Comparison of ENCODE assay signal across 10 mouse cellular contexts in genomic region chr5:93027120-93027675, GRCm38 (mm10). TPM values are rescaled to one million over a fixed set of nuclear protein-coding genes. Genes with fewer than 3 reads are reported as not detected.
DNase-seq lines count a peak whose midpoint lies in the region; ATAC-seq and TF ChIP-seq lines count a peak whose summit lies in the region.
"Had no signal": no experiment of that assay in that cellular context is flagged by ENCODE, and none has a peak within 500 bp of the region (broad histone marks: within the 10 kb centered on the region; RNA-seq: fewer than 3 reads in every experiment).

No protein-coding gene starts in this region.

- H3ac ChIP-seq in myocyte (ENCODE audit: control insufficient read depth, insufficient read length) = no peak overlapping the region

- peaks cover 14% of the 10 kb centered on the region; the same call in 1 of the 2 replicates for H3K4me1 ChIP-seq in lung, embryonic 14.5 days (ENCODE audit: insufficient read depth)
- no peaks in the 10 kb centered on the region; the same call in 1 of the 2 replicates for H3K4me1 ChIP-seq in lung, adult 2 months (ENCODE audit: control insufficient read depth, insufficient read depth, low read length)
- H3K4me1 ChIP-seq in embryonic fibroblast, embryonic 13.5 days (ENCODE audit: control insufficient read depth, insufficient read depth, low read length) = no peaks in the 10 kb centered on the region
- H3K4me1 ChIP-seq in intestine, embryonic 14.5 days (replicated peaks; ENCODE audit: control insufficient read depth, insufficient read depth, low read length) = peaks cover 32% of the 10 kb centered on the region; the same call in 1 of the 2 replicates
- 0 out of 2 replicates have a peak, but pooled peaks cover 6% of the 10 kb centered on the region for H3K4me1 ChIP-seq in neural tube, embryonic 15.5 days

- TF ChIP-seq POLR2A in lung, adult 2 months (IDR thresholded peaks at IDR 0.05; ENCODE audit: borderline replicate concordance, extremely low read depth, low read depth, low read length) = no peak
- TF ChIP-seq POLR2A in embryonic fibroblast, embryonic 13.5 days (IDR thresholded peaks at IDR 0.05; ENCODE audit: low read depth, low read length) = no peak
- no peak for TF ChIP-seq POLR2A in myocyte (IDR thresholded peaks at IDR 0.05; ENCODE audit: insufficient read length, low read depth)

- H3K4me2 ChIP-seq in lung, embryonic 14.5 days = no peak overlapping the region
- H3K4me2 ChIP-seq in intestine, embryonic 14.5 days (ENCODE audit: low read length) = no peak overlapping the region
- H3K4me2 ChIP-seq in myocyte (ENCODE audit: low read depth) = peak overlapping the region; percentile 36
- no peak overlapping the region for H3K4me2 ChIP-seq in neural tube, embryonic 15.5 days

- peak; percentile 75 for DNase-seq in lung, embryonic 14.5 days
- no peak for DNase-seq in lung, adult 2 months
- DNase-seq in intestine, embryonic 14.5 days (ENCODE audit: low spot score) = no peak
- DNase-seq in adrenal gland, adult 18-20 months (ENCODE audit: low spot score in 2 of 2) = no peak
- DNase-seq in thymus, postnatal 0 days (ENCODE audit: low spot score) = no peak
- DNase-seq: thymus, postnatal 14 days had no signal

- H3K79me2 ChIP-seq in myocyte (ENCODE audit: control insufficient read depth, insufficient read depth) = no peaks in the 10 kb centered on the region

- peak overlapping the region; percentile 55; the same call in 1 of the 2 replicates for H3K27ac ChIP-seq in lung, embryonic 14.5 days (ENCODE audit: low read depth)
- H3K27ac ChIP-seq in embryonic fibroblast, embryonic 13.5 days (ENCODE audit: insufficient read depth, low read length) = peak overlapping the region; percentile 59
- peak overlapping the region; percentile 51; the same call in 1 of the 2 replicates for H3K27ac ChIP-seq in intestine, embryonic 14.5 days (ENCODE audit: low read depth)
- no peak overlapping the region for H3K27ac ChIP-seq in neural tube, embryonic 15.5 days (replicated peaks)

- no peak for TF ChIP-seq CTCF in lung, embryonic 14.5 days (IDR thresholded peaks at IDR 0.05; ENCODE audit: low read depth)
- TF ChIP-seq CTCF in lung, adult 2 months (IDR thresholded peaks at IDR 0.05; ENCODE audit: insufficient read depth, low read length) = no peak
- TF ChIP-seq CTCF in embryonic fibroblast, embryonic 13.5 days (IDR thresholded peaks at IDR 0.05; ENCODE audit: borderline replicate concordance, insufficient read depth, low read length) = no peak

- H3K9me3 ChIP-seq in lung, embryonic 14.5 days (ENCODE audit: low read depth, low read length) = no peaks in the 10 kb centered on the region
- no peaks in the 10 kb centered on the region for H3K9me3 ChIP-seq in intestine, embryonic 14.5 days (ENCODE audit: control insufficient read depth, low read length)
- H3K9me3 ChIP-seq in neural tube, embryonic 15.5 days (replicated peaks) = no peaks in the 10 kb centered on the region

- H3K4me3 ChIP-seq in lung, embryonic 14.5 days (ENCODE audit: low read depth, low read length) = no peak overlapping the region
- H3K4me3 ChIP-seq in lung, adult 2 months (replicated peaks; ENCODE audit: extremely low read depth, low read depth, low read length) = no peak overlapping the region
- no peak overlapping the region for H3K4me3 ChIP-seq in embryonic fibroblast, embryonic 13.5 days (ENCODE audit: insufficient read depth, low read length)
- H3K4me3 ChIP-seq in intestine, embryonic 14.5 days (ENCODE audit: low read depth, low read length) = no peak overlapping the region
- H3K4me3 ChIP-seq in myocyte = no peak overlapping the region
- H3K4me3 ChIP-seq in neural tube, embryonic 15.5 days (replicated peaks) = no peak overlapping the region

- WGBS in lung, embryonic 14.5 days = 31% methylated on average over 9 of the region's 9 CpGs
- WGBS in lung, adult 2 months = 47% methylated on average over 9 of the region's 9 CpGs
- 34% methylated on average over 9 of the region's 9 CpGs for whole genome bisulfite sequencing in intestine, embryonic 14.5 days
- WGBS in neural tube, embryonic 15.5 days = 60% methylated on average over 9 of the region's 9 CpGs

- no peak for ATAC-seq in lung, embryonic 14.5 days (ENCODE audit: insufficient read depth)
- ATAC-seq in intestine, embryonic 14.5 days (replicated peaks; ENCODE audit: low FRiP score, low TSS enrichment, low read depth) = no peak
- no peak for ATAC-seq in neural tube, embryonic 15.5 days (ENCODE audit: low FRiP score)

- H3K27me3 ChIP-seq in lung, embryonic 14.5 days (ENCODE audit: insufficient read depth, low read length) = no peaks in the 10 kb centered on the region
- no peaks in the 10 kb centered on the region for H3K27me3 ChIP-seq in intestine, embryonic 14.5 days (replicated peaks; ENCODE audit: control insufficient read depth, insufficient read depth, low read length)
- H3K27me3 ChIP-seq in myocyte (ENCODE audit: control insufficient read depth, insufficient read depth, insufficient read length) = no peaks in the 10 kb centered on the region
- H3K27me3 ChIP-seq in neural tube, embryonic 15.5 days (replicated peaks) = no peaks in the 10 kb centered on the region

- H3K9ac ChIP-seq in lung, embryonic 14.5 days = no peak overlapping the region
- H3K9ac ChIP-seq in intestine, embryonic 14.5 days (ENCODE audit: low read length) = no peak overlapping the region
- no peak overlapping the region for H3K9ac ChIP-seq in neural tube, embryonic 15.5 days (replicated peaks)

- H3K36me3 ChIP-seq in lung, embryonic 14.5 days (ENCODE audit: insufficient read depth) = no peaks in the 10 kb centered on the region
- H3K36me3 ChIP-seq in intestine, embryonic 14.5 days (ENCODE audit: control insufficient read depth, insufficient read depth, low read length) = no peaks in the 10 kb centered on the region
- no peaks in the 10 kb centered on the region for H3K36me3 ChIP-seq in myocyte (ENCODE audit: control insufficient read depth, insufficient read depth)
- no peaks in the 10 kb centered on the region for H3K36me3 ChIP-seq in neural tube, embryonic 15.5 days

TF ChIP-seq in myocyte, 11 proteins besides CTCF, POLR2A, EP300 and RAD21:
- no peak for TF ChIP-seq MAX (IDR thresholded peaks at IDR 0.05; ENCODE audit: low read depth)
- TF ChIP-seq E2F4 (IDR thresholded peaks at IDR 0.05; ENCODE audit: insufficient read depth) = no peak
- TF ChIP-seq MYOD1 (IDR thresholded peaks at IDR 0.05; ENCODE audit: control insufficient read depth in 1 of 3, insufficient read length in 2 of 3, low read depth in 2 of 3) = no peak
- TF ChIP-seq USF1 (IDR thresholded peaks at IDR 0.05; ENCODE audit: low read depth) = no peak
- TF ChIP-seq REST (IDR thresholded peaks at IDR 0.05; ENCODE audit: insufficient read depth, insufficient read length) = no peak
- no peak for TF ChIP-seq TCF12 (IDR thresholded peaks at IDR 0.05; ENCODE audit: insufficient read depth, poor library complexity, severe bottlenecking)
- TF ChIP-seq TCF3 (IDR thresholded peaks at IDR 0.05; ENCODE audit: insufficient read length, low read depth) = no peak
- TF ChIP-seq SRF (IDR thresholded peaks at IDR 0.05; ENCODE audit: control insufficient read depth, insufficient read length, low read depth) = no peak
- TF ChIP-seq POLR2AphosphoS2 (IDR thresholded peaks at IDR 0.05; ENCODE audit: insufficient read length, low read depth) = no peak
- TF ChIP-seq CEBPB (IDR thresholded peaks at IDR 0.05; ENCODE audit: insufficient read depth, poor library complexity, severe bottlenecking) = no peak
- no peak for TF ChIP-seq MYOG (IDR thresholded peaks at IDR 0.05; ENCODE audit: control insufficient read depth in 1 of 3, insufficient read depth in 1 of 3, insufficient read length in 2 of 3, low read depth in 2 of 3)

RNA-seq across cellular contexts. Expression of gene Sowahb, which starts 17.6 kb away (rescaled TPM):
- polyA plus RNA-seq in lung, embryonic 14.5 days (2014; fragmentation: Nextera tagmentation; extraction: Ambion mirVana) = 1.8 and 2.0 TPM in 2 replicates
- 2.0 and 2.2 TPM in 2 replicates for polyA plus RNA-seq in lung, adult 2 months (2012; rRNA removed)
- polyA plus RNA-seq in embryonic fibroblast, embryonic 13.5 days (2011; ENCODE audit: insufficient read length, low read depth, missing spikeins) = not detected in 2 replicates
- polyA plus RNA-seq in intestine, embryonic 14.5 days (2014; fragmentation: Nextera tagmentation; extraction: Ambion mirVana) = 3.3 and 3.9 TPM in 2 replicates
- not detected for polyA plus RNA-seq in myocyte (2012; fragmentation: generic; extraction: Trizol)
- under 1 TPM; 0.06 to 0.13 TPM for total RNA-seq in adrenal gland, adult 18-20 months (2021)
- polyA plus RNA-seq in thymus, postnatal 0 days (2015; fragmentation: Nextera tagmentation; extraction: Ambion mirVana) = 0.35 and 0.42 TPM in 2 replicates
- polyA plus RNA-seq in neural tube, embryonic 15.5 days (2015; fragmentation: Nextera tagmentation; extraction: Ambion mirVana) = 0.34 TPM in 1 of 2 replicates, not detected in the other
- total RNA-seq: MEL had no signal
